Mouse (Mus musculus) C2C12 (cell line): Measurements from ENCODE around the gene Prrxl1.

Experiments
- CEBPB ChIP-seq: IDR thresholded peaks from one replicate; pipeline ENCODE4 v1.6.1; 2011; ENCODE audit warnings: low read depth, mild to moderate bottlenecking, control low read depth, moderate library complexity
- CTCF ChIP-seq: IDR thresholded peaks from one replicate; pipeline ENCODE4 v1.5.1; 2011; ENCODE audit not compliant: control insufficient read depth, insufficient read depth, insufficient read length
- MYOG ChIP-seq: IDR thresholded peaks from one replicate; pipeline ENCODE4 v1.6.1; 2011; ENCODE audit not compliant: control insufficient read depth, insufficient read length; ENCODE audit errors: extremely low read depth
- USF1 ChIP-seq: IDR thresholded peaks from one replicate; pipeline ENCODE4 v1.6.1; 2011; ENCODE audit warnings: low read depth, mild to moderate bottlenecking, control low read depth, moderate library complexity

DNA sequence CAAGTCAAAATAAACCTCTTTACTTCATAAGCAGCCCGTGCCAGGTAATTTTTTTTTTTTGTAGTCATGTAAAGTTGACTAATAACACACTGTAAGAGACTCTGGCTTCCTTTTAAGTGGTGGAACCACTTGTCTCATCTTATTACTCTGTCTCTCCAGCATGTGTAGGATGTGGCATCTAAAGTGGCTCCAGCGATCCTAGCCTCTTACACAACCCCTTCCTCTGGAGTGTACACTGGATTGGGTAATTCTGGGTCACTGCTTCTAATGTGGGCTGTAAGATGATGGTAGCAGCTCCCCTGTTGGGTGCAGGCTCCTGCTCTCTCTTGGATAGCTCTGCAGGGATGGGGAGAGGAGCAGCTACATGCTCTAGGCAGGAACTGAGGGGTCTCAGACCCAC is 39.3 kb downstream of the Prrxl1 start:
- TF ChIP-seq CTCF = no peak
- no peak for TF ChIP-seq MYOG
- no peak for TF ChIP-seq USF1
- no peak for TF ChIP-seq CEBPB
